Mouse (Mus musculus) MN1 (cell line): Measurements from ENCODE around the gene Ccr5.

Experiments
- DNase-seq: peaks from one replicate; pipeline ENCODE4 v3.0.0-alpha.2; 2016; ENCODE audit warnings: low spot score

The Ccr5 gene

DNA sequence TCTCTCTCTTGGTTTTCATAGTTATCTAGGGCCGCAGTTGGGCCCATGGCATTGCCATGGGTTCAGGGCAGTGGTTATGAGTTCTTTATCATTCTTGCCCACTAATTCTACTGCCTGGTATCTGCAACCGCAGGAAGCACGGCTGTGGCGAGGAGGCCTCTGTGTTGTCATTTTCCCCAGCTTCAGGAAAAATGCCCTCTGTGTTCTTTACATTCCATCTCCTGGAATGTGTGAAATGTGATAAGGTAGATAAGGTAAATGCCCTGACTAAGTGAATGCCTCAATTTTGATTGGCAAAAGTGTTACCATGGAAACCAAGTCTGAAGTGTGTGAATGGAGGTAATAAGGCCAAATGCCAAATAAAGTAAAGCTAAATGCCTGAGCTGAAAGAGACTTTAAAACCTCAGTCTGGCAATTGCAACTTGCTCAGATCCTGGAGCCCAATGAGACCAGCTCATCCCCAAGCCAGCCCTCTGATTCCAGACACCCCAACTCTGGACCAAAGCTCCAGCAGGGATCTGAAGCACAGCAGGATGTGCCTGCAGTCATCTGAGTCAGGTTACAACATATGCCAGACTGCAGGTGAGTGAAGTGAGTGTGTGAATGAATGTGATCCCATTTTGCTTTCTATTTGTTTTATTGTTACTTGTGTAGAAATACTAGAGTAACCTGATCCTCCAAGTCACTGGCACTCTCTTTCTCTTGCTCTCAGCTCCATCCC is 16.9 kb downstream of the Ccr5 start:
- no peak for DNase-seq

DNA sequence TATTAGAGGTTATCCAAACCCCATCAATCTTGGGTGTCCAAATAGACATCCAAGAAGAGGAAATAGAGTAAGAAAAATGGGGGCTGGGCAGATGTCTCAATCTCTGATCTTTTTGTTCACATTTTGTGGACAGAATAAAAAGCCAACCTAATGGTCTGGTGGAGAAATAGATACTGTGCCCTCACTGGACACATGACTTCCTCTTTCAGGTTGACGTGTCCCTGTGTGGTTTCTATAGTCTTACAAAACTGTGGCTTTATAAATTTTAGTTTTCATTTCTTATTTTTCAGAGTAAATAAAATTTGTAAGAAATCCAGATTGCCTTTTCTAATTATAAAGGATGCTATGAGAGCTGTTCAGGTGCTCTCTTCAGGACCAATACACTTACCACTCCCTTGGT is 22.3 kb downstream of the Ccr5 start:
- DNase-seq = no peak

DNA sequence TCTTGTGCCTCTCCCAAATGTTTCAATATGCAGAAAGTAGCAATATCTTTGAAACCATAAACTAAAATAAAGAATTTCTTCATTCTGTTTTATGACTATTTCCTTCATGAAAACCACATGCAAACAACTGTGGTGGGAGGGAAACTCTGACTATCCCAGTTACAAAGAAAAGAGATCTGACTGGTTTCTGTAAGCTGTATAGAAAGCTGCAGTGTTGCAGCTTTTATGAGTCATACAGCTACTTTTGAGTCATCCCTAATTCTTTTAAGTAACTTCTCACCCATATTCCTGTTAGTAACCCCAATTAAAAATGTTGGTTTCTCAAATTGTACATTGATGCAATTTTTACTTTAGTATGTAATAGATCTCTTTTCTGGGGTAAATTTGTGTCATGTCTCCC is 25.0 kb downstream of the Ccr5 start:
- DNase-seq = no peak
